Mouse (Mus musculus) ES-E14 (cell line): Measurements from ENCODE around the gene Cfi.

Source experiments
- HCFC1 ChIP-seq: IDR thresholded peaks from 2 replicates; pipeline ENCODE4 v1.6.1; 2012; ENCODE audit warnings: low read length, inconsistent platforms, borderline replicate concordance; ENCODE audit not compliant: insufficient read depth
- MAFK ChIP-seq: IDR thresholded peaks from 2 replicates; pipeline ENCODE4 v1.6.1; 2014; ENCODE audit warnings: mild to moderate bottlenecking, low read depth, low read length, inconsistent platforms; ENCODE audit not compliant: insufficient read depth
- ZC3H11A ChIP-seq: IDR thresholded peaks from 2 replicates; pipeline ENCODE4 v1.6.1; 2012; ENCODE audit warnings: low read depth, mild to moderate bottlenecking, inconsistent platforms, low read length, borderline replicate concordance
- ZNF384 ChIP-seq: IDR thresholded peaks from 2 replicates; pipeline ENCODE4 v1.6.1; 2012; ENCODE audit warnings: low read depth, low read length, inconsistent platforms

DNA sequence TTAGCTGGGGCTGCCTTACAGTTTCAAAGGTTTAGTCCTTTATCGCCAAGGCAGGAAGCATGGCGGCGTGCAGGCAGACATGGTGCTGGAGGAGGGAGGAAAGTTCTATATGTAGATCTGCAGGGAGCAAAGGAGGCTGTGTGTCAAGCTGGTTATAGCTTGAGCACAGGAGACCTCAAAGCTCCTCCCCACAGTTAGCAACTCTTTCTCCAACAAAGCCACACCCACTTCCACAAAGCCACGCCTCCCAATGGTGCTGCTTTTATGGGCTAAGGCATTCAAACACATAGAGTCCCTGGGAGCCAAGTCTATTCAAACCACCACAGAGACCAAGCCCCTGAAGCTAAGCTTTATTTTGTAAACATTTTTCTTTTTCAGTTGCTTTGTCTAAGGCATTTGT lies 63.2 kb downstream of the Cfi start:
- TF ChIP-seq MAFK (no peak), HCFC1 (no peak), ZC3H11A (no peak), ZNF384 (no peak)
